Mouse (Mus musculus) erythroblast, embryonic 14.5 days (primary cell): ENCODE measurements at regions not wholly inside any gene's neighbourhood (a gene's known extent, or its start where the extent isn't known, plus 50 kb on each side); places are given as distances from the start of the nearest gene placed in this dataset.

Experiments used
- GATA1 ChIP-seq: IDR thresholded peaks from 2 replicates; pipeline ENCODE4 v1.6.1; 2012; ENCODE audit warnings: low read length, inconsistent platforms, mixed read lengths
- TAL1 ChIP-seq: IDR thresholded peaks from 3 replicates; pipeline ENCODE4 v1.6.1; 2012; ENCODE audit warnings: low read length, inconsistent platforms, mixed read lengths

DNA sequence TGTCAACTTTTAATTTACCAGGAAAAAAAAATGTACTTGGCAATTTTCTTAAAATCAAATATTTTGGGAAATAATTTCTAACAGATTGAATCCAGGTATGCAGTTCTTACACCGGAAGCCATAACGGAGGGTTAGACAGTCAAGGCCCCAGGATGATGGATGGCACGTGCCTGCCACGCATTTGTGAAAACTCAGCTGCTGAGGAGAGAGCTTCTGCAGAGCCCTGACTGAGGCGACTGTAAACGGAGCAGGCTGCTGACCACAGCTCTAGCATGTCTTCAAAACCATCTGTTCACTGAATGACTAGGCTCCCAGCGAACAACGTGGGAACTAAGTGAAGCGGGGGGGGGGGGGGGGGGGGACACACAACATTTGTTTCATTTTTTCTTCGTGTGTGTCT lies 416.5 kb upstream of the Castor2 start:
- TF ChIP-seq TAL1 (no peak), GATA1 (no peak)
